Mouse (Mus musculus): Measurements from ENCODE around the gene Notum. TPM values are rescaled to one million over a fixed set of nuclear protein-coding genes. Genes with fewer than 3 reads are reported as not detected.

Notum gene
- total and polyA plus RNA-seq, 2 experiments from 2014 or later, result 3.6 to 5.9 TPM

DNA sequence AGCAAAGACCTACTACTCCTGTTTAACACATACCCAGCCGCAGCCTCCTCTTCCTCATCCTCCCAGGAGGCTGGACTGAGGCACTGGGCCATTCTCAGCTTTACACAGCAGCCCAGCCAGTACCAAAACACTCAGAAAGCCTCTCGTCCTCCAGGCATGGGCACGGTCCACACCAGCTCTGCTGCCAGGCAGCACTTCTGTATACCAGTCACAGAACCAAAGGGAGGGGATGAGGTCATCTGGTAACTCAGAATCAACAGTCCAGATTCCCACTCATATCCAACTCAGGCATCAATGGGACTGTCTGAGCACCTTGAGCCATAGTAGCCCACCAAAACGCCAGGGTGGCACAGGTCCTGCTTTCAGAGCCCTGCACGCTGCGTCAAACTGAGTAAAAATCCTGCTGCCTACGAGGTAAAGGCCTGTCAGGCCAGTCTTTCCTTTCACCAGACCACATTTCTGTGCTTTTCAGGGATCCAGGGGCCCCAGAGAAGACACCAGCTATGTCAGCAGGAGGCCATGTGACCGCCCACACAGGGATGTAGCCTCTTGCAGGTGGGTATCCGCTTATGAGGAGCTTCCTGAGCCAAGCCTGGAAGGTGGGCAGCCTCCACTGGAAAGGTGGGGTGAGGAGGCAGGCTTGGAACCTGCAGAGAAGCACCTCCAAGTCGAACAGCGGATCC, 34.0 kb downstream of the Notum start:
- H3K9ac ChIP-seq, result no peak overlapping the region
- no peak overlapping the region for H3K4me2 ChIP-seq (ENCODE audit: low read depth)
- ATAC-seq (no peak), DNase-seq (no peak)
- no peak for TF ChIP-seq CTCF (IDR thresholded peaks at IDR 0.05; ENCODE audit: low read depth)
- 90% methylated on average over 11 of the region's 11 CpGs for WGBS
- H3K36me3 ChIP-seq (ENCODE audit: insufficient read depth), result peaks cover 34% of the 10 kb centered on the region
- H3K4me3 ChIP-seq (ENCODE audit: low read depth, low read length), result no peak overlapping the region
- no peaks in the 10 kb centered on the region for H3K27me3 ChIP-seq (ENCODE audit: insufficient read depth, low read length)
- no peaks in the 10 kb centered on the region for H3K9me3 ChIP-seq (ENCODE audit: low read length)
- no peak overlapping the region for H3K27ac ChIP-seq (ENCODE audit: low read depth, low read length)
- H3K4me1 ChIP-seq (ENCODE audit: insufficient read depth), result peaks cover 5% of the 10 kb centered on the region

DNA sequence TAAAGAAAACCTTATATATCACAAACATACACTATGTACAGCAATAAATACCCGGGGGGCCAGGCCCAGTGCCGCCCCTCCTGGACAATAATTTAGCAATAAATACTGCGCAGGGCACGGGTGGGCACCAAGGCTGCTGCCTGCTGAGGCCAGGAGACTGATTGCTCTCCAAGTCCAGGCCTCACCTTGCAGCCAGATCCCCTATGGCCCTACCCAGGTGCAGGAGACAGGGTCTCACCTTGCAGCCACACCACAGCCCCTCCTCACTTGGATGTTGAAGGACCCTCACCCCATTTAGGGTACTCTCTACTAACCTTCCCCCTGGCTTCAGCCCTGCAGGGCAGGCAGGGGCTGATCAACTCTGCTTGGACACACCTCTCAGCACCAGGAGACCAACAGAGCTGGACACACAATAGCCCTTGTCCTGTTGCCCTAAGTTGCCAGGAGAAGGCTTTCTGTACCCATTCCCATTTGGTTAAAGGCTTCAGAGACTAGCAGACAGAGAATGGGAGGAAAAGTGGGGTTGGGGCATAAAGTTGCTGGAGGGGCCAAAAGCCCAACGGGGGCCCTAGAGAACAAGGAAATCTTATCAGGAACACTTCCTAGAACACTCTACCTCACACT, 35.7 kb downstream of the Notum start, which contains the start of gene Sirt7:
Gene Sirt7, minus strand, starts transcription at position 89 of the 624 bp plus-strand sequence.
- 20% methylated on average over 5 of the region's 5 CpGs for WGBS
- Histone ChIP-seq H3K9me3 (ENCODE audit: low read length) (no peaks in the 10 kb centered on the region), H3K4me1 (ENCODE audit: insufficient read depth) (peaks cover 5% of the 10 kb centered on the region), H3K27ac (ENCODE audit: low read depth, low read length) (peak within 1 kb of the TSS; percentile 83), H3K36me3 (ENCODE audit: insufficient read depth) (peaks cover 50% of the 10 kb centered on the region), H3K9ac (peak within 1 kb of the TSS; percentile 76), H3K27me3 (ENCODE audit: insufficient read depth, low read length) (no peaks in the 10 kb centered on the region), H3K4me2 (ENCODE audit: low read depth) (peak within 1 kb of the TSS; percentile 94), H3K4me3 (ENCODE audit: low read depth, low read length) (peak within 1 kb of the TSS; percentile 87)
- no peak for TF ChIP-seq CTCF (IDR thresholded peaks at IDR 0.05; ENCODE audit: low read depth)
- DNase-seq (no peak), ATAC-seq (peak; percentile 12; the same call in 1 of the 2 replicates)

DNA sequence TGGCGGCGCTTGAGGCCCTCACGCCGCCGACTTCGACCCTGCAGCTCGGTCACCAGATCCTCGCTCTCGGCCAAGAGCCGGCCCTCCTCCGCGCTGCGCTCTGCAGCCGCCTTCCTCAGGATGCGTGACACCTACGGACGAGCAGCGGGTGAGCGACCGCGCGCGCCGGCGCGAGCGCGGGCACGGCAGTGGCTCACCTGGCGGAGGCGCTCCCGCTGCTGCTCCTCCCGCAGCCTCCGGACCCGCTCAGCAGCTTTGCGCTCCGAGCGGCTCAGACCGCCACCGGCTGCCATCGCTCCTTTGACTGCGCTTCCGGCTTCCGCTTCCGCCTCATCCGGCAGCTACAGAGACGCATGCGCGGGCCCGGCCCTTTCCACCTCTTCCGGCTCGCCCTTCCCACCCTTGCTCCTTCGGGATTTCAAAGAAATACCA, 36.3 kb downstream of the Notum start:
- Histone ChIP-seq H3K4me3 (ENCODE audit: low read depth, low read length) (peak overlapping the region; percentile 87), H3K4me1 (ENCODE audit: insufficient read depth) (peaks cover 5% of the 10 kb centered on the region), H3K9ac (peak overlapping the region; percentile 76), H3K36me3 (ENCODE audit: insufficient read depth) (peaks cover 55% of the 10 kb centered on the region), H3K27ac (ENCODE audit: low read depth, low read length) (peak overlapping the region; percentile 83), H3K4me2 (ENCODE audit: low read depth) (peak overlapping the region; percentile 94), H3K27me3 (ENCODE audit: insufficient read depth, low read length) (no peaks in the 10 kb centered on the region), H3K9me3 (ENCODE audit: low read length) (no peaks in the 10 kb centered on the region)
- DNase-seq, result peak; percentile 92
- under 1% methylated on average over 53 of the region's 53 CpGs for WGBS
- peak; percentile 95 for ATAC-seq
- TF ChIP-seq CTCF (IDR thresholded peaks at IDR 0.05; ENCODE audit: low read depth), result no peak

DNA sequence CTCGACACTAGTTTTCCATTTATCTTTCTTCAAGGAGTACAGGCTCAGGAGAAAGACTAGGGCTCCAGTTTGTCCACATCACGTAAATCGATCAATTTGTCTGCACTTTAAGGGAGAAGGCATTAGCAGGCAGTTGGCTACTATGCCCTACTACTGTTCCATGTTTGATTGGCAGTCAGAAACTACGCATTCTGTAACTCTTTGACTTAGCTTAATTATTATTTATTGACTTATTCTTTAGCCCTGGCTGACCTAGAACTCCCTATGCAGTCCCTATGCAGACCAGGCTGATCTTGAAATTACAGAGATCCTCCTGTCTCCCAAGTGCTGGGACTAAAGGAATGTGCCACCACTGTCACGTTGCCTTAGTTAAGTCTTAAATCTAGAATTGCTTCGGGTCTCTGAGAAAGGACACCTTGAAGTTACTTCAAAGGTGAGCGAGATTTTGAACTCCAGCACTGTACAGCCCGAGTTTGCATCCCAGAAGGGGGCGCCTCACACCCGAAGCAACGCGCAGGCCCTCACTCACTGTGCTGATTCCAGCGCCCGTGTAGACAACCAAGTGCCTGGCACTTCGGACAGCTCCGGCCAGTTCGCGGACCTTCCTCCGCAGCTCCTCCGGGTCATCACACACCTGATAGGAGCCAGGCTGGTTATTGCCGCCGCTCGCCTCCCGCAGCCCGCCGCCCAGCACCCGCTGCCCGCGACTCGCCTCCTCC, 36.9 kb downstream of the Notum start:
- DNase-seq (peak; percentile 46), ATAC-seq (peak; percentile 79)
- H3K4me3 ChIP-seq (ENCODE audit: low read depth, low read length), result peak overlapping the region; percentile 87
- 13% methylated on average over 30 of the region's 30 CpGs for WGBS
- peaks cover 5% of the 10 kb centered on the region for H3K4me1 ChIP-seq (ENCODE audit: insufficient read depth)
- peak overlapping the region; percentile 76 for H3K9ac ChIP-seq
- H3K27me3 ChIP-seq (ENCODE audit: insufficient read depth, low read length), result no peaks in the 10 kb centered on the region
- TF ChIP-seq CTCF (IDR thresholded peaks at IDR 0.05; ENCODE audit: low read depth), result peak; percentile 69
- no peaks in the 10 kb centered on the region for H3K9me3 ChIP-seq (ENCODE audit: low read length)
- H3K36me3 ChIP-seq (ENCODE audit: insufficient read depth), result peaks cover 52% of the 10 kb centered on the region
- H3K4me2 ChIP-seq (ENCODE audit: low read depth), result peak overlapping the region; percentile 94
- peak overlapping the region; percentile 83 for H3K27ac ChIP-seq (ENCODE audit: low read depth, low read length)

DNA sequence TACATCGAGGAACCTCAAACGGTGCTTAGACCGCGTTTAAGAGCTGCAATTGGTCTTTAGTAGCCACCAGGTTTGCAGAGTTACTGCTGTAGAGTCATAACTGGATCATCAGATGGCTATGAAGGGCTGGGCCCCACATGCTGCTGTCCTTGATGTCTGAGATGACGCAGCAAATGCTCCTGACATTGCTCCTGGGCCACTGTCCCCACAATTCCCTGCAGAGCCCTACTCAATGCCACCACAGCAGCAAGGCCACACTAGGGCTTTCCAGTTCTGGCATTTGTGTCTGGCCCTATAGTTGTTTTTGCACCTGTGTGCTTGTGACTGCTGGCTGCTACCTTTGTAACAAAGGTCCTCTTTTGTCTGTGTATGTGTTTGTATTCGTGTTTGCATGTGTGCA, 38.2 kb downstream of the Notum start:
- no peak for TF ChIP-seq CTCF (IDR thresholded peaks at IDR 0.05; ENCODE audit: low read depth)
- no peak for ATAC-seq
- 90% methylated on average over 6 of the region's 6 CpGs for WGBS
- no peaks in the 10 kb centered on the region for H3K27me3 ChIP-seq (ENCODE audit: insufficient read depth, low read length)
- H3K4me2 ChIP-seq (ENCODE audit: low read depth), result no peak overlapping the region
- no peak for DNase-seq
- H3K36me3 ChIP-seq (ENCODE audit: insufficient read depth), result peaks cover 56% of the 10 kb centered on the region
- peaks cover 5% of the 10 kb centered on the region for H3K4me1 ChIP-seq (ENCODE audit: insufficient read depth)
- no peak overlapping the region for H3K4me3 ChIP-seq (ENCODE audit: low read depth, low read length)
- H3K9me3 ChIP-seq (ENCODE audit: low read length), result no peaks in the 10 kb centered on the region
- H3K9ac ChIP-seq, result no peak overlapping the region
- no peak overlapping the region for H3K27ac ChIP-seq (ENCODE audit: low read depth, low read length)

DNA sequence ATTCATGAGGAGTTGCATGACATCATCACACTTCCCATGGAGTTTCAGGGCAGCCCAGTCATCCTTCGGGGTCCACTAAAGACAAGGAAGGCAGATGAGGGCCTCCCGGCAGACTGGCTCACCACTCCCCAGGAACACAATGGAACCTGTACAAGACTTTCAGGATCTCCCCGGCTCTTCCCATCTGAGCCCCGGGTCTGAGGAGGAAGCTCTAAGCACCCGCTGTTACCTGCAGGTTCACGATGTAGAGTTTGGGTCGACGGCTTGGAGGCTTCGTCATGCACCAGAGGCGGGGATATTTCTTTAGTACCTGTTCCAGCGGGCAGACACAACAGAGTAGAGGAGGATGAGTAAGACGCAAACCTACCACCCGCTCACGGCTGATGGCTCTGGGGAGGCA, 40.8 kb downstream of the Notum start:
- no peaks in the 10 kb centered on the region for H3K9me3 ChIP-seq (ENCODE audit: low read length)
- H3K36me3 ChIP-seq (ENCODE audit: insufficient read depth), result peaks cover 49% of the 10 kb centered on the region
- no peak overlapping the region for H3K27ac ChIP-seq (ENCODE audit: low read depth, low read length)
- no peaks in the 10 kb centered on the region for H3K27me3 ChIP-seq (ENCODE audit: insufficient read depth, low read length)
- no peak overlapping the region for H3K4me2 ChIP-seq (ENCODE audit: low read depth)
- WGBS, result 92% methylated on average over 14 of the region's 14 CpGs
- DNase-seq (no peak), ATAC-seq (no peak)
- no peak for TF ChIP-seq CTCF (IDR thresholded peaks at IDR 0.05; ENCODE audit: low read depth)
- no peak overlapping the region for H3K4me3 ChIP-seq (ENCODE audit: low read depth, low read length)
- H3K9ac ChIP-seq, result no peak overlapping the region
- peaks cover 11% of the 10 kb centered on the region for H3K4me1 ChIP-seq (ENCODE audit: insufficient read depth)
